Mouse (Mus musculus): Measurements from ENCODE around the gene Tacc2. TPM values are rescaled to one million over a fixed set of nuclear protein-coding genes. Genes with fewer than 3 reads are reported as not detected.

Tacc2 gene
- polyA plus RNA-seq, 1 experiment from 2014 or later = 27.4 TPM

DNA sequence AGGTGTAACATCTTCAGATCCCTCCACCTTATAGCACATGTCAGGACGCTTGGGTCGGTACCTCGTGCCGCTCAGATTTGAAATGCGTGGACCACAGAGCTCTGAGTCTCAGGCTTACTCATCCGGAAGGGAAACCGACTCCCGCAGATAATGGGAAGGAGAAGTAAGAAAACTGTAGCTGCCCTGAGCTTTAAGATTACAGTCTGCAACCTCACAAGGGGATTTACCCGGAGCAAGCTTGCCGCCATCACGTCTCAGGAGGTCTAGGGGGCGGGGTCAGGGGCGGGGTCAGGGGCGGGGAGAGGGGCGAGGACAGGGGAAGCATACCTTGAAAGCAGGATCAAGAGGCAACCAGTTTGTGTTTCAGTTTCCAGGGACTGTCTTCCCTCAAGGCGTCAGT lies 235.2 kb downstream of the Tacc2 start:
- no peak overlapping the region for H3K4me2 ChIP-seq (ENCODE audit: low read depth, low read length)
- H3K4me1 ChIP-seq (ENCODE audit: control insufficient read depth, insufficient read depth, low read length) = peaks cover 9% of the 10 kb centered on the region
- no peaks in the 10 kb centered on the region for H3K9me3 ChIP-seq (ENCODE audit: control insufficient read depth, low read length)
- no peaks in the 10 kb centered on the region for H3K36me3 ChIP-seq (ENCODE audit: control insufficient read depth, insufficient read depth, low read length)
- 43% methylated on average over 16 of the region's 16 CpGs for WGBS
- H3K27ac ChIP-seq (ENCODE audit: low read length) = no peak overlapping the region
- H3K27me3 ChIP-seq (replicated peaks; ENCODE audit: control insufficient read depth, insufficient read depth, low read length) = no peaks in the 10 kb centered on the region
- H3K4me3 ChIP-seq (ENCODE audit: low read length) = no peak overlapping the region
- no peak for ATAC-seq
- H3K9ac ChIP-seq (ENCODE audit: low read depth, low read length) = no peak overlapping the region

Other genes starting within 250 kb of the Tacc2 start
- gene Ate1, start 57.1 kb upstream of the Tacc2 start, polyA plus RNA-seq (2015; fragmentation: Nextera tagmentation; extraction: Ambion mirVana) = 45.2 and 46.1 TPM in 2 replicates
- gene Nsmce4a, start 4.3 kb upstream of the Tacc2 start, polyA plus RNA-seq (2015; fragmentation: Nextera tagmentation; extraction: Ambion mirVana) = 86.1 and 108 TPM in 2 replicates
- 0.05 TPM in 1 of 2 replicates, not detected in the other for gene Btbd16, start 196.6 kb downstream of the Tacc2 start, polyA plus RNA-seq (2015; fragmentation: Nextera tagmentation; extraction: Ambion mirVana)

All from intestine, embryonic 16.5 days (tissue).